Mouse (Mus musculus): ENCODE data around the gene Ceacam19. TPM values are rescaled to one million over a fixed set of nuclear protein-coding genes. Genes with fewer than 3 reads are reported as not detected.

The Ceacam19 gene
- total RNA-seq, 2 experiments from 2014 or later, result not detected

GRCm38 (mm10) chr7:19880754-19881153, 7.0 kb downstream of the Ceacam19 start:
- no peak for DNase-seq

- peak; percentile 12 to 35 for DNase-seq
Observed at GRCm38 (mm10) chr7:19876781-19877425, 10.9 kb downstream of the Ceacam19 start.

GRCm38 (mm10) chr7:19875948-19876682, 11.7 kb downstream of the Ceacam19 start:
- DNase-seq, result peak; percentile 18 to 64

- peak in 1 of 2 experiments; percentile 64 for DNase-seq
Observed at GRCm38 (mm10) chr7:19871943-19872601, 15.7 kb downstream of the Ceacam19 start.

- peak in 1 of 2 experiments; percentile 46 for DNase-seq
Observed at GRCm38 (mm10) chr7:19871137-19871621, 16.6 kb downstream of the Ceacam19 start.

GRCm38 (mm10) chr7:19867751-19868399, 19.9 kb downstream of the Ceacam19 start:
- no peak for DNase-seq

- DNase-seq, result peak; percentile 54 to 57
Observed at GRCm38 (mm10) chr7:19866490-19866889, 21.3 kb downstream of the Ceacam19 start.

- DNase-seq, result no peak
Observed at GRCm38 (mm10) chr7:19865246-19866036, 22.3 kb downstream of the Ceacam19 start.

GRCm38 (mm10) chr7:19864241-19864640, 23.5 kb downstream of the Ceacam19 start:
- DNase-seq, result peak; percentile 40 to 65

GRCm38 (mm10) chr7:19861199-19861598, 26.6 kb downstream of the Ceacam19 start, which contains the start of gene Ceacam16:
Gene Ceacam16, minus strand, starts transcription at chr7:19861299.
- no peak for DNase-seq

GRCm38 (mm10) chr7:19859740-19860139, 28.0 kb downstream of the Ceacam19 start:
- DNase-seq, result no peak

- no peak for DNase-seq
Observed at GRCm38 (mm10) chr7:19856283-19856682, 31.5 kb downstream of the Ceacam19 start.

GRCm38 (mm10) chr7:19855663-19856062, 32.1 kb downstream of the Ceacam19 start:
- no peak for DNase-seq

- no peak for DNase-seq
Observed at GRCm38 (mm10) chr7:19853526-19853925, 34.2 kb downstream of the Ceacam19 start.

- DNase-seq, result peak in 1 of 2 experiments; percentile 43
Observed at GRCm38 (mm10) chr7:19851858-19852570, 35.8 kb downstream of the Ceacam19 start, which contains the start of gene Gm19345. Gene Gm19345, plus strand, starts transcription at chr7:19852003.

- no peak for DNase-seq
Observed at GRCm38 (mm10) chr7:19844521-19845171, 43.1 kb downstream of the Ceacam19 start.

- DNase-seq, result peak; percentile 81 to 87
Observed at GRCm38 (mm10) chr7:19843561-19843960, 44.2 kb downstream of the Ceacam19 start.

GRCm38 (mm10) chr7:19842885-19843504, 44.8 kb downstream of the Ceacam19 start:
- peak in 1 of 2 experiments; percentile 65 for DNase-seq

GRCm38 (mm10) chr7:19841686-19842413, 45.9 kb downstream of the Ceacam19 start:
- DNase-seq, result peak in 1 of 2 experiments; percentile 37
